13 mouse cellular contexts compared by ENCODE assay signal in genomic region chr5:22851572-22851971, GRCm38 (mm10).
DNase-seq lines count a peak whose midpoint lies in the region; ATAC-seq lines count a peak whose summit lies in the region.
"Had no signal": no experiment of that assay in that cellular context is flagged by ENCODE, and none has a peak within 500 bp of the region (broad histone marks: within the 10 kb centered on the region; RNA-seq: fewer than 3 reads in every experiment).

No protein-coding gene starts in this region.

- H3K4me3 ChIP-seq in heart, embryonic 15.5 days: no peak overlapping the region
- H3K4me3 ChIP-seq: limb, embryonic 12.5 days; midbrain, embryonic 10.5 days; neural tube, embryonic 12.5 days had no signal

- H3K9me3 ChIP-seq in heart, embryonic 15.5 days (replicated peaks): no peaks in the 10 kb centered on the region
- H3K9me3 ChIP-seq: limb, embryonic 12.5 days; midbrain, embryonic 10.5 days; neural tube, embryonic 12.5 days had no signal

- H3K4me1 ChIP-seq in heart, embryonic 15.5 days (replicated peaks): no peaks in the 10 kb centered on the region
- H3K4me1 ChIP-seq: limb, embryonic 12.5 days; midbrain, embryonic 10.5 days; neural tube, embryonic 12.5 days had no signal

- no peak overlapping the region for H3K27ac ChIP-seq in heart, embryonic 15.5 days
- H3K27ac ChIP-seq: limb, embryonic 12.5 days; midbrain, embryonic 10.5 days; neural tube, embryonic 12.5 days had no signal

- WGBS in heart, embryonic 15.5 days: 44% methylated on average over 14 of the region's 14 CpGs

- H3K36me3 ChIP-seq in heart, embryonic 15.5 days: no peaks in the 10 kb centered on the region
- H3K36me3 ChIP-seq: limb, embryonic 12.5 days; midbrain, embryonic 10.5 days; neural tube, embryonic 12.5 days had no signal

- H3K4me2 ChIP-seq in heart, embryonic 15.5 days: peak overlapping the region; percentile 27; the same call in 1 of the 2 replicates
- H3K4me2 ChIP-seq: limb, embryonic 12.5 days; neural tube, embryonic 12.5 days had no signal

- no peaks in the 10 kb centered on the region for H3K27me3 ChIP-seq in heart, embryonic 15.5 days
- H3K27me3 ChIP-seq: limb, embryonic 12.5 days; neural tube, embryonic 12.5 days had no signal

- DNase-seq in embryo, embryonic 10 days (ENCODE audit: low spot score): peak; percentile 6
- no peak for DNase-seq in embryo, embryonic 9.5 days (ENCODE audit: extremely low spot score)
- DNase-seq in embryo, embryonic 11.5 days (ENCODE audit: low read depth, low spot score): peak; percentile 3
- peak; percentile 11 for DNase-seq in lung, postnatal 10 days
- no peak for DNase-seq in spleen, postnatal 10 days (ENCODE audit: low spot score in 2 of 2)
- no peak for DNase-seq in frontal cortex, adult 2 months (ENCODE audit: extremely low spot score in 1 of 2, low spot score in 1 of 2)
- DNase-seq: gastrocnemius, postnatal 25 days had no signal

- no peak overlapping the region for H3K9ac ChIP-seq in heart, embryonic 15.5 days
- H3K9ac ChIP-seq: limb, embryonic 12.5 days; neural tube, embryonic 12.5 days had no signal

- ATAC-seq in heart, embryonic 15.5 days (replicated peaks; ENCODE audit: insufficient number of reproducible peaks, insufficient read depth, low FRiP score, low read depth): no peak
- ATAC-seq in megakaryocyte, adult 5-6 weeks (ENCODE audit: poor library complexity, severe bottlenecking): no peak
- ATAC-seq: inflammation-experienced regulatory T-cells, adult 6 months had no signal

Comparison
In these comparisons a context has a peak if more than half of its experiments do, and no peak if none do; other contexts are left out.
1. DNase-seq: peak in embryo, embryonic 10 days (single experiment), embryo, embryonic 11.5 days (single experiment) and lung, postnatal 10 days (single experiment); none in embryo, embryonic 9.5 days (single experiment), spleen, postnatal 10 days (0 of 2) and frontal cortex, adult 2 months (0 of 2).